Mouse (Mus musculus) adrenal gland, postnatal 0 days (tissue): ENCODE data around the gene Ybx3. TPM values are rescaled to one million over a fixed set of nuclear protein-coding genes. Genes with fewer than 3 reads are reported as not detected.

Experiments used
- polyA plus RNA-seq: library from polyadenylated mRNA; unstranded; fragments of >200 nt; fragmentation: Nextera tagmentation; extraction: Ambion mirVana; gene quantifications from 2 replicates; pipeline ENCODE4 v1.2.1, GENCODE M21; 2015

Gene Ybx3
- 51.1 and 63.4 TPM in 2 replicates for polyA plus RNA-seq

GRCm38 (mm10) chr6:131388040-131389021 lies at the start of gene Ybx3:
Gene Ybx3, minus strand, starts transcription at chr6:131388476.

GRCm38 (mm10) chr6:131353352-131353919 lies 34.8 kb downstream of the Ybx3 start, which contains the start of gene Styk1:
Gene Styk1, minus strand, starts transcription at chr6:131353597.

Other genes with a start within 250 kb of the Ybx3 start
- gene Klra2, start 141.1 kb downstream of the Ybx3 start, polyA plus RNA-seq = 0.76 and 0.90 TPM in 2 replicates
- gene Magohb, start 95.2 kb downstream of the Ybx3 start, polyA plus RNA-seq = 58.7 and 59.0 TPM in 2 replicates
- gene Styk1, start 34.9 kb downstream of the Ybx3 start, polyA plus RNA-seq = 1.0 and 1.8 TPM in 2 replicates
- gene 5430401F13Rik, start 97.9 kb upstream of the Ybx3 start, polyA plus RNA-seq = not detected in 2 replicates
- not detected in 2 replicates for gene Gm6619, start 97.9 kb upstream of the Ybx3 start, polyA plus RNA-seq
- not detected in 2 replicates for gene Tas2r130, start 242.4 kb upstream of the Ybx3 start, polyA plus RNA-seq